Mouse (Mus musculus) T-helper 2 cell (primary cell): ENCODE measurements around the gene Tmem231.
"Not testable (repeated sequence)": the region's sequence is repeated elsewhere in the genome, so short reads cannot be mapped to it uniquely, and the experiment has no call there.

Experiments
- in situ Hi-C: fragments of 300-600 bp; cut with MboI, MseI; formaldehyde crosslinking; loops from one replicate; pipeline ENCODE4 v1.15.1; 2025; ENCODE audit warnings: high pct_unique_total_duplicates

The Tmem231 gene

DNA sequence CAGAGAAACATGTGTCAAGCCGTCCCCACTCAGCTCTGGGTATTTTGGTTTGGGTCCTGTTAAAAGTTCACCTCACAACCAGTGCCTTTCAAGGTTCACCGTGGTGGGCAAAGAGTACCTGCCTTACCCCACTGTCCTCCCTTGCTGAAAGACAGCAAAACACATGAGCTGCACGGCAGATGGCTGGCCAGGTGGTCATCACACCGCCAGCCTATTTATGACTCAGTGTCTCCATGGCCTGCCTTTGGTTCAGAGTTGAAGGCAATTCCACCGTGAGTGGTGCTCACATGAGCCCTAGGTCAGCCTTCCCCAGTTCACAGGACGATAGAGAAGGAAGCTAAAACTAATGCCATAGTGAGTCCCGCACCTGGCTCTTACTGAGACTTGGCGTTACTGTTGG lies 14.3 kb upstream of the Tmem231 start:
- in situ Hi-C loops = no loop called here

DNA sequence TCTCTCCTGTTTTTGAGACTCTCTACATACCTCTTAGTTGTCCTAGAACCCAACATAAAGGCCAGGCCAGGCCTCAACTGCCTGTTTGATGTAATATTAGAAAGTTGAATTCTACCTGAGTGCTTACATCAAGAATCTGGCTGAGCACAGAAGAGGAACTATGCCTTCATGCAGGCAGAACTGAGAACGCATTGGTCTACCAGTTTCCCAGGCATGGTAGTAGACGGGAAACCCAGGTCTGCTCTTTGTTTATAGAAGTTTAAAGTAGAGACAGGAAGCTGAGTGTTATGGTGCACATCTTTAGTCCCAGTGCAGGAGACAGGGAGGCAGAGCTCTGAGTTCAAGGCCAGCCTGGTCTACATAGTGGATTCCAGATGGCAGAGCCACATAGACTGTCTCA lies 13.5 kb upstream of the Tmem231 start:
- in situ Hi-C loops = no loop called here

DNA sequence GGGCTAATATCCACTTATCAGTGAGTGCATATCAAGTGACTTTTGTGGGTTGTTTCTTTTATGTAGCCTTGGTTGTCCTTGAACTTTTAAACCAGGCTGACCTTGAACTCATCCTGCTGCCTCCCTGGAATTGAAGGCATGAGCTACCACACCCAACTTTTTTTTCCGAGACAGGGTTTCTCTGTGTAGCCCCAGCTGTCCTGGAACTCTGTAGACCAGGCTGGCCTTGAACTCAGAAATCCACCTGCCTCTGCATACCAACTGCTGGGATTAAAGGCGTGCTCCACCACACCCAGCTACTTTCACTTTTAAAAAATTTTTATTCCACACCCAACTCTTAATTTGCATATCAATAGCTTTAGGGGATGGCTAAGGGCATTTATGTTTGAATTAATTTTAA lies 9.9 kb upstream of the Tmem231 start:
- in situ Hi-C loops = loop anchor here (5.0 kb wide), 1 partner anchor 49 kb away; the partner anchor contains the start of gene Adat1

DNA sequence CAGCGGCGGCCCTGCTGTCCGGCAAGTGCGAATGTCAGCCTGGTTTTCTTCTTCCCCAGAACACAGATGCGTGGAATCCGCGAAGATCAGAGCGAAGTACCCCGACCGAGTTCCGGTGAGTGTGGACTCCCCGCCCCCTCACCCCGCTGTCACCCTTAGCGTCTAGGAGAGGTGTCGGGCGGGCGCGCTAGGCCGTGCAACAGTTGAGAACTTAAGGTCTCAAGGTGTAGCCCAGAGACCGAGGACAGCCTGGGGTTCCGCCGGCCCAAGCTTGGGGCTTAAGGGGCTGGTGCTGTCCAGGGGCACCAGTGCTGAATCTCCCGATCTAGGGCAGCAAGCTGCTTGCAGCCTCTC lies 7.4 kb upstream of the Tmem231 start:
- in situ Hi-C loops = loop anchor here (5.0 kb wide), 1 partner anchor 51 kb away; the partner anchor contains the start of gene Adat1

DNA sequence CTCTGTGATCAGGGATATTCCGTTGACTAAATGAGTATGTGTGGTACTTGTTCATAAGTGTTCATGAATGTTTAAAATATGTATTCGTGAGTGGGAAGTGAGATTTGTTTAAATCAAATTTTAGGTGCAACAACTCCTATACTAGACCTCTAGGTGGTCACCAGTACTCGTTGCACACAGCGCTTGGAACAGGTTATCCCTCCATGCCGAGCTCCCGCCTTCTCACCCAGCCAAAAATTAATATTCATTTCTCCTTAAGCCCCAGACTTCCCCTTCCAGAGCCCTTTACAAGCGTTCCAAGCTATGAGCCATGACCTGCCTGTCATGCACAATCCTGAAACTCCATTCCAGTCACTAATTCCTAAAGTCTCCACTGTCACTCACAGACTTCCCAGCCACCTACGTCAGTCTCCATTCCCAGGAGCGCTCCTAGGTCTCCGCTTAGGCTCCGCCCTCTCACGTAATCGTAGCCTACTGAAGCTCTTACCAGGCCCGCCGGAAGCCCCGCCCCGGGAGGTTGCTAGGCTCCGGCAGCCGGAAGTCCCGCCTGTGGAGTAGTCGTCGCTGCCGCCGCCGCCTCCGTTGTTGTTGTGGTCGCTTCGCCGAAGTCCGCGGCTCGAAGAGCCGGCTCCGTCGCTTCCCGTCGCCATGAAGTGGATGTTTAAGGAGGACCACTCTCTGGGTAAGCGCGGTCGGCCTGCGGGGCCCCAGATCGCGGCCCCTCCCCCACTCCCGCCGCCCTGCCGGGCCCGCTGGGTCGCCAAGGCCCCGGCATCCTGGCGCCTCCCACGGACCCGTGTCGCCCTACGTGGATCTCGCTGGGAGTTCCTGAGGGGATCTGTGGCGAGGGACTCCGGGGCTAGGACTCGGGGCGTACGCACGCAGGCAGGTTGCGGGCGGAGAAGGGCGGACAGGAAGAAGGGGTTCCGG lies 6.8 kb upstream of the Tmem231 start, which contains the start of gene Gabarapl2:
TSS of gene Gabarapl2 (plus strand) at position 533 of the 930 bp plus-strand sequence.
- in situ Hi-C loops = loop anchor here (5.0 kb wide), 1 partner anchor 52 kb away; the partner anchor contains the start of gene Adat1

DNA sequence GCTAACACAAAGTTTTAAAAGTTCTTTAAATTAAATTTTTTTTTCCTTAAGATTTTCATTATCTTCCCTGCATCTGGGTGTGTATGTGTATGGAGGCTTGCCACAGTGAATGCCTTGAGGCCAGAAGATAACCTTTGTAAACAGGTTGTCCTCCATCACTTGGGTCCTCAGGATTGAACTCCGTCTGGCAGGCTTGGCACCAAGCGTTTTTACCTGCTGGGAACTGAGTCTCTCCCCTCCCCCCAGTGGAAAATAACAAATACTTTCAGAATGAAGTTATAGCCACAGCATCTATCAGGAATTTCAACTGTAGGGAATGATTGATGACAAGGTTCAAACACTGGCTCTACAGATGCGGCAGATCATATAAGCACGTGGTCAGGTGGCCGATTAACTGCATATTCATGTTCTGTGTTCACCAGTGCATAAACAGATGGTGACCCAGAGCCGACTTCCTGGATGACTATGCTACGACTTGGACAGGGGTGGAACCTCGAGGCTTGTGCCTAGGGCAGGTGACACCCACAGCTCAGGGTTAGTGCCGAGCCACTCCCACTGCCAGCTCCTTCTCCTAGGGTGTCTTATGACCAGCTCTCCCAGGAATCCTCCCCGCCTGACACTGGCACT lies 5.9 kb upstream of the Tmem231 start:
- in situ Hi-C loops = loop anchor here (5.0 kb wide), 1 partner anchor 53 kb away; the partner anchor contains the start of gene Adat1

DNA sequence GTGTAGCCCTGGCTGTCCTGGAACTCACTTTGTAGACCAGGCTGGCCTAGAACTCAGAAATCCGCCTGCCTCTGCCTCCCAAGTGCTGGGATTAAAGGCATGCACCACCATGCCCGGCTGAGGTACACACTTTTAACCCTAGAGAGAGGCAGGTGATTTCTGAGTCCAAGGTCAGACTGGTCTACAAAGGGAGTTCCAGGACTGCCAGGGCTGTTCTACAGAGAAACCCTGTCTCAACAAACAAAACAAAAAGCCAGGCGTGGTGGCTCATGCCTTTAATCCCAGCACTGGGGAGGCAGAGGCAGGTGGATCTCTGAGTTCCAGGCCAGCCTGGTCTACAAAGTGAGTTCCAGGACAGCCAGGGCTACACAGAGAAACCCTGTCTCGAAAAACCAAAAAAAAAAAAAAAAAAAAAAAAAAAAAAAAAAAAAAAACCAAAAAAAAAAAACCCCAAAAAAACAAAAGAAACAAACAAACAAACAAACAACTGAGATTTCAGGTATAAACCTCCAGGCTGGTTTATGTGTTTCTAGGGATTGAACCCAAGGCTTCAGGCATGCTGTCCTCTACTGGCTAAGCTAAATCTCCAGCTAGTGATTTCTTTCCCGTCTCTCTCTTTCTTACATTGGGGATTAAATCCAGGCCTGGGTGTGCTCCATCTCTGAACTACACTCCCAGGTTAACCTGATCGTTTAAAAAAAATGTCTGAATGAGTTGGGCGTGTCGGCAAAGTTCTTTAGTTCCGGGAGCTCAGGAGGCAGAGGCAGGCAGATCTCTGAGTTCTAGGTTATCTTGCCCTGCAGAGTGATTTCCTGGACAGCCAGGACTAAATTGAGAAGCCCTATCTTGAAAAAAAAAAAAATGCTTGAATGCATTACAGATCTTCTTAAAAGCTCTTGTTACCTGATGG lies 4.7 kb upstream of the Tmem231 start:
- in situ Hi-C loops = not testable (repeated sequence)

DNA sequence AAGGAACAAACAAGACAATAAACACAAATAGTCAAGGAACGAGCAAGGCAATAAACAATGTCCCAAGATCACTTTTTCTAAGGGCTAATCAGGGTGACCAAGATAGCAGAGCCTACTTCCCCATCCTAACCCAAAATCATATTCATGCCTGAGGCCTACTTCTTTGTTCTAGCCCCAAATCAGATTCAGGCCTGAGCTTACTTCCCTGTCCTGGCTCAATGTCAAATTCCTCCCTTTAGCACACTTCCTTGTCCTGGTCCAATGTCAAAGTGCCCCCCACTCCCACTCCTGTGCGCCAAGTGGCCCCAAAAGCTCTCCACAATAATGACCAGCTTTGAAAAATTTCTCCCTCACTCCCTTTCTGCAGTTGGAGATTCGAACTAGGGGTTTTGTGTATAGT lies 3.5 kb upstream of the Tmem231 start:
- in situ Hi-C loops = no loop called here

DNA sequence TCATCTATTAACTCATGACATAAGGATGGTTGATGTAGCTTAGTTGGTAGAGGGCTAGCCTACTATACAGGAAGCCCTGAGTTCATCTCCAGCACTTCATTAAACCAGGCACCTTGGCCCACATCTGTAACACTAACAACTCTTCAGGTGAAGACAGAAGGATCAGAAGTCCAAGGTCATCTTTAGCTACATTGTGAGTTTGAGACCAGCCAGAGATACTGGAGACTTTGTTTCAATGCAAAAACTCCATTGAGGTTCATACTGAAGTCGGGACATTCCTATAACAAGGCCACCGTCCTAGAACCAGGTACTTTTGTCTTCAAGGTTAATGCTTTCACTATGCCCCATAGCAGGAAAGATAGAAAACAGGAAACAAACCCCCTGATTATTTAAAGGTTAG lies 520 bp upstream of the Tmem231 start:
- in situ Hi-C loops = no loop called here

DNA sequence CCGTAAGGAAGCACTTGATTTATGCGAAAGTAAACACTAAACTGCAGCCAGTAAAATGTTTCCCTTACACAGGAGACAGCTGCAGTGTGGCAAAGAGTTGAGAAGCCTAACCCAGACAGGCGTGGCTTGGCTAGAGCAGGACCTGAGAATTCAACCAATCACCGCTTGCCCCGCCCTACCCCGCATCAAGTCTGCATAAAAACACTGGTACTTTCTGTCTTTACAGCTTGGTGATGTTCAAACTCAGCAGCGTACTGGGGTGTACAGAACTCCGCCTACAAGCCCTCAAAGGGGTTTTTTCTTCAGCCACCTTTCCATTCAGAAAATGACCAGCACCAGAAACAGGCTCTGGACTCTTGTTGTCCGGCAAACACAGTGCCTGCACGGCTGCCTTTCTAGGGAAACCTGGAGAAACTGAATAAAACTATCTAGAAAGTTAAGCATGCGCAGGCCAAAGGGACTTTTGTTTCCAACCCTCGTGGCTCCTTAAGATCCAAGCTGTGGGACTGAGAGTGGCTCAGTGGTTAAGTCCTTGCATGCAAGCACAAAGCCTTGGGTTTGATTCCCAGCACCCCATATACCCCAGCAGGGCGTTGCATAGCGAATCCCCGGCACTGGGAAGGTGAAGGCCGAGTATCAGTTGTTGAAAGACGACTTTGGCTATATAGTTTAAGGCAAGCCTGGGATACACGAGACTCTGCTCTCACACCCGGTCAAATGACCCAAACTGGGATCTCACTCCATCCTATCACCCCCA lies 923 bp downstream of the Tmem231 start:
- in situ Hi-C loops = no loop called here

DNA sequence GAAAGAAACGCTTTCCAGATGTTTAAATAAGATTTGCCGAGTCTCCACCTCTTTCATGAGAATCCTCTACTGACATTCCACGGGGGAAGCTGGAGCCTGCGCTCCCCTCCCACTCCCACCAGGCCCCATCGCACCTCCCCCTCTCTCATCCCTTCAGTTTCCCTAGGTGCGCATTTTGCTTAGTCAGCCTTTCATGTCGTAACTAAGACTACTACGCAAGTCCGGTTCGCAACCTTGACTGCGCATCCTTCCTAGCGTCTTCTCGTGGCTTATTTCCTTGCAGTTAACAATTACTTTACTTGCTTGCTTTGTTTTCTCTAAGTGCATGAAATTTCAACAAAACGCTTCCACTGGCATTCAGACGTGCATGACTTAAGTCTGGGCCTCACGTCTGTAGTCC lies 2.0 kb downstream of the Tmem231 start:
- in situ Hi-C loops = no loop called here

DNA sequence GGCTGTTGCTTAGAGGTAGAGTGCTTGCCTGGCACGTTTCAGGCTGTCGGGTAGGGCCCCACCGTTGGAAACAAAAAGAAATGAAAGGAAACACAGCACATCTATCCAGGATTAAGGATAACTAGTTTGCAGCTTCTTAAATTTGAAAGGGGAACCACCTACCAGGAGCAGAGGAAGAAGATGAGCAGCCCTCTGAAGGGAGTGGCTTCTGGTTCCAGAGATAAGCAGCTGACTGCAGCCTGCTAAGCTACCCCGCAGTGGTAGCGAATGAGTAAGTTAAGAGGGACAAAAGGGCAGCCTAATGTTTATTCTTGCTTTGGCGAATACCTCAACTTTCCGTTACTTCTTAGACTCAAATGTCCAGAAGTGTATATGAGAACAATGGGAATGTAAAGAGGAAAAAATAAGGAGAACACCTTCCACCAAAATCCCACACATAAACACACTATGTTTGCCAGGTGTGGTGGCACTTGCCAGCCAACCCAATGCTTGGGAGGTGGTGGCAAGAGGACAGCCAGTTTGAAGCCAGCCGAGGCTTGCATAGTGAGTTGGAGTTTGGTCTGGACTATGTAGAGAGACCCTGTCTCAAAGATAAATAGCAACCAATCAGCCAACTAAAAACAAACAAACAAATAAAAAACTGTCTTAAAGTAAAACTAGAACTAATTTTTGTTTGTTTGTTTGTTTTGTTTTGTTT lies 3.9 kb downstream of the Tmem231 start:
- in situ Hi-C loops = no loop called here

DNA sequence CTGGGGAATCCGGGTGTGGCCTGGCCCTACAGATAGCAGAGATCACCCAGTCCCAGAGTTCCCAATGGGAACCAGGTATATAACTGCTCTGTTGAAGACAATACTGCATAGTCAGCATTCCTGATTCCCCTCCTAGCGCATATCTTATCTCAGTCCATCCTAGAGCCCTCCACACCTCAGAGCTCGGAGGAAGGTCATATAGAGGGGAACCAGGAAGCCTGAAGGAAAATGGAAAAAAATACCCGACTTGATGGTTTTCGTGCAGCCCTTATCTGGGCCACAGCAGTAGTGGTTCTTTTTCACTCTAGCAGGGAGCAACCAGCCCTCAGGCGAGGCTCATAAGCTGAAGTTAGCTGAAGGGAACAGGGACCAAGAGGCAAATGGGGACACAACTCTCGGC lies 8.7 kb downstream of the Tmem231 start:
- in situ Hi-C loops = no loop called here

DNA sequence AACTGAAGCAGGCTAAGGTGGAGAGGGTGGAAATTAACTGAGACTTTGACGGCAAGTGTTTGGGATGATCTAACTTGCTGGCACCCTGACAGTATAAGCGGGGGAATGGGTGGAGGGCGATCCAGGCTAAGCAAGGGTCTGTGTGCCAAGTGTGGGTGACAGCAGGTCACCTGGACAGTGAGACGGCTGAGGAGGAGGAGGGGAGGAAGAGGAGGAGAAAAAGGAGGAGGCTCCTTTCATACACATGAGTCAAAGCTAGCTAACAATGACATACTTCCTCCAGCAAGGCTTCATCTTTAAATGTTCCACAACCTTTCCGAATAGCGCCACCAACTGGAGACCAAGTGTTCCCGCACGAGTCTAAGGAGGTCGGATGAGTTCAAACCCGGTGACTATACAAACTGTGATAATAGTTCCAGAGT lies 10.3 kb downstream of the Tmem231 start:
- in situ Hi-C loops = no loop called here

DNA sequence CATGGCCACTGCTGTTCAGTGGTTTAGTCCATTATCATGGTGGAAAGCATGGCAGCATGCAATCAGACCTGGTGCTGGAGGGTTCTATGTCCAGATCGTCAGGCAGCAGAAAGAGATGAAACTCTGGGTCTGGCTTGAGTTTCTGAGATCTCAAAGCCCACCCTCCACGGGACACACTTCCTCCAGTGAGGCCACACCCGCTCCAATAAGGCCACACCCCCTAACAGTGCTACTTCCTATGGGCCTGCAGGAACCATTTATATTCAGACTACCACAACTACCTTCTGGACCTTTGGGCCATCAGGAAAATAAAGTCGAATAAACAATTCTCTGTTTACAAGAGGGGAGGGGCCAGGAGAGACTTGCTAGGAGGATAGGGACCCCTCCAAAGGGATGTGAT lies 12.7 kb downstream of the Tmem231 start:
- in situ Hi-C loops = no loop called here

DNA sequence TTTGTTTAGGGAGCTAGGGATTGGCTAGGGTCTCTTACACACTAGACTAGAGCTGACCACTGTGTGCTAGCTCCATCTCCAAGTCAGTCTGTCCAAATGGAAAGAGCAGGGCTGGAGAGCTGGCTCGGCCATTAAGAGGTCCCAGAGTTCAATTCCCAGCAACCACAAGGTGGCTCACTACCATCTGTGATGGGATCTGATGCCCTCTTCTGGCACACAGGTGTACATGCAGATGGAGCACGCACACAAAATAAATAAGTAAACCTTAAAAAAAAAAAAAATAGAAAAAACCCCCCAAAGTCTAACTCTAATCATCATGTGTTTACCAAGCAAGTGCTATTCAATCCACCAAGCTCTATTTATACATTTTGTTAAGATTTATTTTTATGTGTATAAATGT lies 14.0 kb downstream of the Tmem231 start:
- in situ Hi-C loops = no loop called here

DNA sequence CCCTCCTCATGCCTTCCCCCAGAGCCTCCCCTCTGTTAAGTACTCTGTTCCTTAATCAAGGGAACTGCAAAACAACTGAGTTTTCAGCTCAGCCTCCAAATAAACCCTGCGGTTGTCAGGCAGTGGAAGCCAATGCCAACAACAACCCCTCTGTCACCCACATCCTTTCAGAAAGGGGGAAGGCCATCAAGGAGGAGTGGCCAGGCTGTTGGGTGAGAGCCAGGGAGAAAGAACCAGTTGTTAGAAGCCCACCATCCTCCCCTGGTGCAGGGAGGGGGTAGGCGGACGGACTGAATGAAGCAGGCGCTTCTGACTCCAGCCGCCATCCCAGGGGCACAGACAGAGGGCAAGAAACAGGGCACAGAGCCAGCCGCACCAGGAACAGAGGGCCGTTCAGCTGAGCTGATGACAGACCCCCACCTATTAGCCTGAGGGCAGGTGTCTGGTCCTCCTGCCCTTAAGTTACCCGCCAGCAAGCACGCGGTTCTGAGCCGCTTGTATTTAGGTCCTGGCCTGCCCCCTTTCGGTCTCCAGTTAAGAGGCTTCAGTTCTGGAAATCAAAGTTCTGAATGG lies 20.7 kb downstream of the Tmem231 start:
- in situ Hi-C loops = no loop called here

DNA sequence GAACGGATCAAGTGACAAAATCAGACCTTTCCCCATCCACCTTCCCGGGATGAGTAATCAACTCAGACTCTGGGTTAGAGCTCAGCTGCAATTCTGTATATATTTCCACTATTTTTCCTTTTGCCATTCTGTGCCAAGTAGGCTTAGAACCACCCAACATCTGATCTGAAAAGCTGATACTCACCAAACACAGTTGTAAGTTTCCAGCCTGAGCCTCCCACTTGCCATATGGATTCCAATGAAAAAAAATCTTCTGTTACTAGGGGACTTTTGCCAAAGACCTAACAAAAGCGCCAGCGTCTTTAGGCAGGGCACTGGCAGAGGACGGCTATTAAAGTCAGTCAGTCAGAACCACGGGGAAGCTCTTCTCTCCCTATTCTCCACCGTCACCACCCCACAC lies 22.1 kb downstream of the Tmem231 start:
- in situ Hi-C loops = no loop called here

DNA sequence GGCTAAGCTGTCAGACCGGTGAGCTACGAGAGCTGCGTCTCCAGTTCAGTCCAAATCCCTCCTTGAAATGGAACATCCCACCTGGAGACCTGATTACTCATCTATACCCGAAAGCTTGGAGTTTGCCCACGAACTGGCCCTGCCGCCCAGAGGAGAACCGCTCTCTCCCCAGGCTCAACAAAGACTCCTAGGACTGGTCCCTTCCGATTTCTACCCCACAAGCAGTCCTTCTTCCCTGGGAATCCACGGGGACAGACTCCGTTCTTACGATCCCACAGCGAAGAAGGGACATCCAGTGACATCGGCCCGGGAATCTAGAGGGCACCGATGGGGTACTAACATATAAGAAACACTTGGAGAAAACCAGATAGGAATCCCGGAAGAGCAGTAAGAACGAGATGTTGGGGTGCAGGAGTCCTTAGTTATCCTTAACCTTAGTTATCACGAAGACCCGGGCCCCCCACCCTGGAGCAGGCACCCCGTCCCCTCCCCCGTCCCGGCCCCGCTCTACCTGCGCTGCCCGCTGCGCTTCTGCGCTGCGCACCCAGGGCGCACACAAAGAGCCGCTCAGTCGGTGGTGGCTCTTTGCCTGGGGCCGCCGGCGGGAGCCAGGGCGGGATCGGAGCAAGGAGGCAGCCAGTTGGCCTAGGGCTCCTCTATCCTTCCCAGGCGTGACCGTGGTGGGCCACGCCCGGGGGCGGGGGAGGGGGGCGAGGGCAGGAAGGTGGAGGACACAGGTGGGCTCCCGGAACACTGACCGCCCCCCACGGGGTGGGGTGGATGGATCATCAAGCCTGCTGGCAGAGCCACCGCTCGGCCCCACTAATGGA lies 23.8 kb downstream of the Tmem231 start, which contains the start of gene Chst5:
TSS of gene Chst5 (minus strand) at position 827 of the 830 bp plus-strand sequence.
- in situ Hi-C loops = no loop called here
